Mouse (Mus musculus) adrenal gland, postnatal 10 days (tissue): ENCODE data around the gene Efna3. TPM values are rescaled to one million over a fixed set of nuclear protein-coding genes. Genes with fewer than 3 reads are reported as not detected.

Experiments used
- DNase-seq: peaks from one replicate; pipeline ENCODE4 v3.0.0; 2021; ENCODE audit warnings: mixed read lengths
- long read RNA-seq, 2 experiments: library from polyadenylated mRNA; stranded (forward); transcript quantifications; one replicate each; pipeline ENCODE4 v2.0.0; 2021
- total RNA-seq, 2 experiments: library from RNA; stranded (reverse); gene quantifications; 2 replicates each; pipeline ENCODE4 v1.2.3; 2021

The Efna3 gene
- total RNA-seq: under 1 TPM; 0.51 to 0.73 TPM
- long read RNA-seq, experiment 1: 0 reads
- long read RNA-seq, experiment 2: 0 reads

DNA sequence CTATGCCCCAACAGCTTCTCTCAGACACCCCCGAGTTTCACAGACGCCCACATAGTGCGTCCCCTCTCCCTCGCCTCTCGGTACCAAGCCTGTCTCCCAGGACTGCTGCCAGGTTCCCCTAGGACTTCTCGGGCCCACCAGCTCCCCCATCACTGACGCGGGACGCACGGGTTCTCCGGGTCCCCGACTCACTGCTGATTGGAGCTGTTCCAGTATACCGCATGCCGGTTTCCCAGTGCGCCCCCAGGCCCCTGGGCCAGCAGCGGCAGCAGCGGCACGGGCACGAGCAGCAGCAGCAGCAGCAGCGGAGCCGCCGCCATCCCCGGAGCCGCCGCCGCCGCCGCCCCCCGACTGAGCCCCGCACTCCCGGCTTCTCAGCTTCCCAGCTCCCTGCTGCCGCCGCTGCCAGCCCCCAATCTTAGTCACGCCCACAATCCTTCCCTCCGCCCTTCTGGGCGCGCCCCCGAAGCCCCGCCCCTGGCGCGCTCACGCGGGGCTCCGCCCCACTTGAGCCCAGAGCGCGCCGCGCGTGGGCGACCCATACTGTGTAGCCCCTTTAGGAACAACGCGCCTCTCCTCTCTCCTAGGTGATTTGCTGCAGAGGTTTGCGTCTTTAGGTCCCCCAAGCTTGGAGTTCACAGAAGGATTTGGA lies at the start of gene Efna3:
Gene Efna3 (minus strand): TSS at position 452 of the 652 bp plus-strand sequence.
- peak; percentile 82 for DNase-seq

DNA sequence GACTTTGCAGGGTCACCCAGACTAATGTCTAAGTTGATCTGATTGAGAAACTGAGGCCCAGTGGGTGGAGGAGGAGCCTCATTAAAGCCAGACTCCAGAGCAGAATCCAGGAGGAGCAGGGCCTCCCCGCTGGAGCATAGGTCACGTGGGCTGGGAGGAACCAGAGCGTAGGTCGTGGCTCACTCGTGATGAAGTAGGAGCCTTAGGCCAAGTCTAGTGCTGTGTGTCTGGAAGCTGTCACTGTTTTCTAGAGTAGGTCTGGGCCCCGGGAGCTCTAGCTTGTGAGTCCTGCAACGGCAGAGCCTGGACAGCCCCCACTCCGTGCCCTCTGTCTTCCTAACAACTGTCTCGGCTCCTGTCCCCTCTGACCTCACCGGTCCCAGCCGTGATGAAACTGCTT lies 44.6 kb upstream of the Efna3 start:
- peak; percentile 40 for DNase-seq

DNA sequence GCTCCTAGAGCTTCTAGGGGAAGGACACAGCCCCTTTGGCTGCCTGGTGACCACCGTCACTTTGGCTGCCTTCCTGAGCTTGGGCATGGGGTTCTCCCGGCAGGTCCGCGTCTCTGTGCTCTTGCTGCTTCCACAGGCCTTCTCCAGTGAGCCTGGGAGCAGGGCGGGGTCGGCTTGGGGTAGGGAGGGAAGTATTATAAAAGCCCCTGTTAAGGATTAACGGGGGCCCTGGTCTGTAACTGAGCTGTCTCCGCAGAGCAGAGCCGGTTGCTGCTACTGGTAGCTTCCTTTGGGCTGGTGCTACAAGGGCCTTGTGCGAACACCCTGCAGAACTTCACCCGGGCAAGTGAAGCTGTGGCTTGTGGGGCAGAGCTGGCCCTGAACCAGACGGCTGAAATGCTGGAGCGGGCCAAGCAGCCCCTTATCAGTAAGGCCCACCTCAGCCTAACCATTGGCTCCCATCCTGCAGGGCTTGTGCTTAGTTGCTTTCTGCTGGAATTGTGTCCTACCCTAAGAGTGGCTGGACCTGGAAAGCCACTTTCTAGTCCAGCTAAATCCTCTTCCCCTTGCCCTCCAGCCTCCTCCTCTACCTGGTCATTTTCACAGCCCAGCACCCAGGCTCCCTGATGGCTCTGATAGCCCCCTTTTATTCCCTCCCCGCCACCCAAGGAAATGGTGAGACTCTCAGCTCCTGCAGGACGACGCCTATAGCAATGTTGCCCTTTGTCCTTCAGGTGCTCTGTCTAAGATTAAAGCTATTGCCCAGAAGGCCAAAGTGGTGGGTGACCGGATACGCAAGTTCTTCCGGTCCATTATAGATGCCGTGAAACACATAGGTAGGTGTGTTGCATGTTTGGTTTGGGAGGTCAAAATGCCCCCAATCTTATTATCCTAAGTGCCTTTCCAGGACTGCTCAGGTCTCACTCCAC lies 43.0 kb upstream of the Efna3 start:
- no peak for DNase-seq

DNA sequence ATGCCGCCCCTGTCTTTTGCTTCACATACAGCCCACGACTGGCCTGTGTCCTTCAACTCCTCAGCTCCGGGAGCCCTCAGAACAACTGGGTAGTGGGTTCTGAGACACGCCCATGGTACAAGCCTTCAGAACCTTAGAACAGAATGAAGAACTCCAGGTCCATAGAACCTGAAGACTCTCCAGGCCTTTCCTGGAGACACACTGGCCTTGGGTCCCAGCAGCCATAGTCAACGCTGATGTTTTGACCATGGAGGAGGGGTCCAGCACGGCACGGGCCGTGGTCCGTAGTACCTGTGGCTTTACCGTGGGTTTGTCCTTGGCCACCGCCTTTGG lies 42.4 kb upstream of the Efna3 start, which contains the start of gene Dcst1:
Gene Dcst1 (minus strand): TSS at position 101 of the 333 bp plus-strand sequence.
- DNase-seq: no peak

DNA sequence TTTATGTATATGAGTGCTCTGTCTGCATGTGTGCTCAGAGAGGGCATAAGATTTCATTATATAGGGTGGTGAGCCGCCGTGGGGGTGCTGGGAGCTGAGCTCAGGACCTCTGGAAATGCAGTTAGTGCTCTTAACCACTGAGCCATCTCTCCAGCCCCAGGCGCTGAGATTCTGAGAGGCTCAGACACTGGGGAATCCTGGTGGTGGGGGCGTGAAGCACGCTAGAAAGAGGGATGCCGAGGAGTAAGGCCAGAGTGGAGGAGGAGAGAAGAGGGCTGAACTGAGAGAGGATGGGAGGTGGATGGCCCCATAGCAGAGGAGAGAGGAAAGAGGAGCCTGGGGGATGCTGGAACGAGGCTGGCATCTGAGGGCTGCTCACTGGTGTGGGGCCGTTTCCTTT lies 41.9 kb upstream of the Efna3 start:
- no peak for DNase-seq

DNA sequence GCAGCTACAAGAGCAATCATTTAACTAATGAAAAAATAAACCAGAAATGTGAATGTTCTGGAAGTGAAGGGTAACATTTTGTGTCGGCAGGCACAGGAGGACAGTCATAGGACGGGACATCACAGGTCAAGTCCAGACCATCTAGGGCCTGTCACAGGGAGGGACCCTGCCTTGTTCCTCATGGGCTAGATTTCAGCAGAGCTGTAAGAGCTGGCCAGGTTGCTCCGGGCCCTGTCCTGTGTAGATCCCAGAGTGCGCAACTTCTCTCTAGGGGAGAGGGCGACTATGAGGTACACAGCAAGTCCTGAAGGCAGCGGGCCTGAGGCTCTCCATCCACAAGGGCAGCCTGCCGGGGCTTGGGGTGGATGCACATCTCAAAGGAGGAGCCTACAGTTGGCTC lies 38.9 kb upstream of the Efna3 start, which contains the start of gene Dcst2:
Gene Dcst2 (plus strand): TSS at position 301 of the 400 bp plus-strand sequence.
- no peak for DNase-seq

DNA sequence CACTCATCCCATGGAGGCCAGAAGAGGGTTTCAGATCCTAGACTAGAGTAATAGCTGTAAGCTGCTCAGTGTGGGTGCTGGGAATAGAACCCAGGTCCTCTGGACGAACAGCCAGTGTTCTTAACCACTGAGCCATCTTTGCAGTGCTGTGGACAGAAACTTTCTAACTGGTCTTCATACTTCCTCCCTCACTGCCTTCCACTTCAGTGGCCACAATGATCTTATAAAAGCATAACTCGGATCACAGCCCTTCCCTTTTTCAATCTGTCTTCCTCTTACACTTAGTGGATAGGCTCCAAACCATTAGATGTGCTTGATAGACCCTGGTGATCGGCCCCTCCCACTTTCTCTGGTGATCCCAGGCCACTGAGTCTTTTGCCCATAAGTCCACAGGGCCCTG lies 37.5 kb upstream of the Efna3 start:
- no peak for DNase-seq

DNA sequence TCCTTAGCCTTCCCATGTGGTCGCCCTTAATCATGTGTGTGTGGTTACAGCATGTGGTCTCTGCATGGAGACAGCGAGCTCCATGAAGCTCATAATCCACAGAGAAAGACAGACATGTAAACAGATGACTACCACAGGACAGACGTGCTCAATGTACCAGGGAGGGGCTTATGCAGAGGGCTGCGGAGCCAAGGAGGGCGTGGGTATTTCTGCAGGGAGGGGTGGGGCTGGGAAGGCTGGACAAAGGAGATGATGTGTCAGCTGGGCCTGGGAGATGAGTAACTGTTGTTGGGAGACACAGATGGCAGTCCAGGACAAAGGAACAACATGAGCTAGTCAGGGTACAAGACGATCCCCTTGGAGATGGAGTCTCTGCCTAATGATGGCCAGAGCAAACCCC lies 36.9 kb upstream of the Efna3 start:
- no peak for DNase-seq

DNA sequence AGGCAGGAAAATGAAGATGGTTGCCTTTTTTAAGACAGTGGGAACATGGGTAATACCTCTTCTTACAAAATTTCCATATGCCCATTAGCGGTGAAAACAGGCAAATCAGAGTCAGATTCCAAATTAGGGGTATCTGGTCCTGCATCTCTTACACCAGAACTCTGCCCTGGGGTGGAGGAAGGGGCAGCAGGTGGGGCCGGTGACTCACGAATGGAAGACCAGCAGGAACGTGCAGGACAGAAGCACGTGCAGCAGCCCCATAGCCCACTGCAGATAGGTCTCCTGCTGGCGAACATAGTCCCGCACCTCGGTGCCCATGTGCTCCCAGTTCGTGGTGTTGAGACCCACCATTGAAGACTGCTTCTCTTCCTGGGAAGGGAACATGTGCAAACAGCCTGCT lies 33.3 kb upstream of the Efna3 start:
- no peak for DNase-seq

DNA sequence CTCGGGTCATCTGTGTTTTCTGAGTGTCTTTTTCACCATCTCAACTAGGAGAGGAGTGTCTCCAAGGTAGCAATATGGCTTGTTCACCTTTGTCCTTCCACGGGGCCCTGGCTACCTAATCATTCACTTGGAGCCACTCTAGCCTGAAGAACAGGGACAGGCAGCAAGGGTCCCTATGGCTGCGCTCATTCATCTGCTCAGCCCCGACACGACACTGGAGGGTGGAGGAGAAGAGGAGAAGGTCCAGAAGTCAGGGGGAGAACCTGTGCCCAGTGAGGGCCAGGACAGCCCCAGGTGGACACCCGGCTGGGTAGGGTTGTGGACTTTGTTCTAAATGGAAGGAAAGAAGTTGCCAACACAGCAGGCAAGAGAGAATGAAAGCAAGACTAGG lies 32.7 kb upstream of the Efna3 start:
- DNase-seq: no peak

DNA sequence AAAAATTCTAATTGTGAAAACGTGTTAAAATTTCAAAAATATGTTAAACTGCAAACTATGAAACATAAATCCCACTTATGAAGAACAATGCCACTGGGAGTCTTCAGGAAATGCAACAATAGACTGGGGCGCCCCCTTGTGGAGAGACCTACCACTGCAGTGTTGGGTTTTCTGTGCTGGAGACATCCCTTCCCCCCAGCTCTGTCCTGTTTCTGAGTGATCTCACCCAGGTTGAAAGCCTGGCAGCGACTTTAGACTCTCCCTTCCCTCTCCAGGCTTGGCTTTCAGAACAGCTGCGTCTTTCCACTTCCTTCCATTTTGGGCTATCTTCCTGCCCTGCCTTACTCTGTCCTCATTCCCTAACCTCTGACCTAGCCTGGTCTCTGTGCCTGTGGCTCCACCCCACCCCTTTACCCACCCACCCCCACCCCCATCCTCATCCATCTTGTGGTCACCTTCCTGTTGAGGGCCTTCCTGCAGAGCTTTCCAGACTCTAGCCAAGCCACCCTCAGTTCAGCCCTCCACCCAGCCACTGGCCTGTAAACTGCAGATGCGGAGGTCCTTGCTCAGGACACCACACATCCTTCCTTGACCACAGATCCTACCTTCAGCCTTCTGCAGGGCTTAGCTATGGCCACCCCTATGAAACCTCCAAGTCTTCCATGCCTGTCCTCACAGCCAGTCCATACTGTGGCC lies 32.2 kb upstream of the Efna3 start:
- DNase-seq: peak; percentile 94

DNA sequence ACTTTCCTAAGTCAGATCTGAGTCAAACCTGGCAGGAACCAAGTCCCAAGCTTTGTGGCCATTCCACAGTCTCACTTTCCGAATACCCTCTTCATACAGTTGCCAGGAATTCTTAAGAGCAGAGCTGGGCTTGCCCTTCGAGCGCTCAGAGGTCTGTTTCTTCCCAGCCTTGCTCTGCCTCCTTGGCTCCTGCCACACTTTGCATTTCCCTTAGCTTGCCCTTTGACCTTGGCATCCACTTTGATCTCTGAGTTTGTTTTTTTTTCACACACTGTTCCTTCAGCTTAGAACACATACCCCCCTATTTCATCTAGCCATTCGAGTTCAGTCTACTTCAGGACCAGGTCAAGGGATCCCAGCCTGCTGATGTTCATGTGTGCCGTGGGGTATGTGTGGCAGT lies 28.5 kb upstream of the Efna3 start:
- no peak for DNase-seq

DNA sequence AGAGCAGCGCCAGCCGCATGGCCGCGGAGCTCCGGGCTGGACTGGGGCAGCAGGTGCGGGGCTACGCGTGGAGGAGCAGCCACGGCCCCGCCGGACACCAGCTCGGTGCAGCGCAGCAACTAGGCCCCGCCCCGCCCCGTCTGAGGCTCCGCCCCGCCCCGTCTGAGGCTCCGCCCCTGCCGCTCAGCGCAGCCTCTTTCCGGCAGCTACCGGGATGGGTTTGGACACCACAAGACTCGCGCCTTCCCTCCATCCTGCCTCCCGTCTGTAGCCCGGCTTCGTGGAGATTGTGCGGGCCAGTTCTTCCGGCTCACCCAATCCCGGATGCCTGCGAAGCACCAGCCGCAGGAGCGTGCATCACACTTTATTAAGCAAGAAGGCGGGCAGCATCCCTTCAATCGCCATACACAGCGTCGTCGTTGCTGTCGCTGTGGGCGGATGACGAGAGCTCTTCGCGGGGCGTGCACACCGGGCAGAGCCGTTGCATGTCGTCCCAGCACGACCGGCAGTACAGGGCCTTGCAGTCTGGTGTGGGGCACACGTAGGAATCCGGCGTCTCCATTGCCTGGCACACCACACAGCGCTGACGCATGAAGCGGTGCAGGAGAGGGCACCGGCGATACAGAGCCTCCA lies 27.2 kb upstream of the Efna3 start, which contains the start of gene Adam15:
Gene Adam15 (minus strand): TSS at position 128 of the 633 bp plus-strand sequence.
- DNase-seq: peak; percentile 98

DNA sequence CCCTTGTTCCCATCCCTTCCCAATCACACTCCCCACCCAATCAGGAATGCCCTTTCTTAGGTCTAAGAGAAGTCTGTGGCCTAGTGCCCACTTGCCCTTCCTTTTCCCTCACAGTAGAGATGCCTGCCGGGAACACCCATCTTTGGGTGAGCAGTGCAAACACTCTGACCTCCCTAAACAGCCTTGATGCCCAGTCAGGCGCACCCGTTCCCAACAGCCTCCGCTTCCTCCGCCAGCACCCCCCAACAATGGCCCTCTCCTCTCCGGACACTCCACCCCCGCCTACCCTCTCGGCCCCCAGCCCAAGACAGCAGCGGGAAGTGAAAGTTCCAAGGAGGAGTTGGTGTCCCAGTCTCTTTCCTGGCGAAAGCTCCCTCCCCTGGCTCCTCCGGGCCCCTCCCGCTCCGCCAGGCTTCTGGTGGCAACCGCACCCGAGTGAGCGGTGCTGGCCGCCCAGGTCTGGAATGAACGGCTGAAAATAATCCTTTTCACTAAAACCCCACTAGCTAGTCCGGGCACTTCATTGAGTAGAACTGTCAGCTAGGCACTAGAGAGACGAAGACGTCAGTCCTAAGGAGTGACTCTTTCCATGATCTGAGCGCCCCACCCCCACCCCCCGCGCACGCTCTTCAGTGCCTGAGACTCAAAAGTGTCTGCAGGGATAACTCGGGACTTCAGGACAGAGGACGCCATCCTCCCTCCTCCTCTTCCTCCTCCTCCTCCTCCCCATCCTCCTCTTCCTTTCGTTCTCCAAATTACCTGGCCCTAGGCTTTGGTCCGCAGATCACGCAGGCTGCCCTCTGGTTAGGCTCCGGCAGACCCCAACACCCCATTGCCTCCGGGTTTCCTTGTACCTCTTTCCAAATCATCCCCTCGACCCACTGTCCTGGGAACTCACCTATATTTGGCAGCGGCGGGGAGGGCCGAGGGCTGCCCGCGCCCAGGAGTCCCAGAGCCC lies 26.4 kb upstream of the Efna3 start:
- peak; percentile 67 for DNase-seq

DNA sequence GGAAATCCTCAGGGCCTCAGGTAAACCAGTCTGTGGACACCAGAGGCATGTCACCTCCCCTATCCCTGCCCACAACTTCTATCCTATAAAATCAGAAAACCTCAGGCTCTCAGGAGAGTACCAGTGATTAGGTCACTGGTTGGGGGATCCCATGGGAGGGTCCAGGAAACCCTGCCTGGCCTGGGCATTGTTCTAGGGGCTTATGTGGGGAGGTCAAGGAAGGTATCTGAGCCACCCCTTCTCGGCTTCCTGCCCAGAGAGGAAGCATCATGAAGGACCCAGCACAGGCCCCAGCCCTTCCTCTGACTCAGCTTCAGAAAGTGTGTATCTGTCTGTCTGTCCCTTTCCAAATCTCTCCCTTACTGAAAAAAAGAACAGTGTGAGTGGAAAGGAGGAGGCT lies 25.2 kb upstream of the Efna3 start:
- DNase-seq: no peak

DNA sequence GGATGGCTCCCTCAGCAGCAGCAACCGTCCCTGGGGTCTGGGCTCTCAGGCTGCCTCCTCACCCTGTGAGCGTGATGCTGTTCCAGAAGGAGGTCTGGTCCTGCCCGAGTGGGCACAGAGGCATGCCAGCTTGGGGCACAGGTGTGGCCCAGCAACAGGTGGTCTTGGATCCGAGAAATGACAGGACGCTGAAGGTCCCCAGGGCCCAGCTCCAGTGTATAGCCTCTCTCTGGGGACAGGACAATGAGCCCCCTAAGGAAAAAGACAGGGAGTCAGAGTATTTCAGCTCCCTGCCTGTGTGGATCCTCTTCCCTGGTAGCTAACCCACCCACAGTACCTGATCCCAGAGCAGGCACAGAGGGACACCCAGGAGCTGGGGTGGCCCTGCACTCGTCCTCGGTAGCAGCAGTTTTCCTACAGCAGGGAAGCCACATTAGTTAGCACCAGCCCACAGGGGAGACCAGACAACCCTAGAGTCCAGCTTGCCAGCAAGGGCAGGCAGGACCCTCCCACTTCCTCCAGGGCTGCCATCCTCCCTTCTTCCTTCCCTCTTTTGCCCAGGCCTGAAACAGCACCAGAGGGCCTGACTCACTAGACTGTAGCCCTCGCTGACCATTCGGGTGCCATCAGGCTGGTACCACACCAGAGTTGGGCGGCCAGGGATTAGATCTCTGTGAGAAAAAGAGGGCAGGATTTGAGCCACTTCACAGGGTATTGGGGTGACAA lies 24.2 kb upstream of the Efna3 start:
- DNase-seq: no peak

DNA sequence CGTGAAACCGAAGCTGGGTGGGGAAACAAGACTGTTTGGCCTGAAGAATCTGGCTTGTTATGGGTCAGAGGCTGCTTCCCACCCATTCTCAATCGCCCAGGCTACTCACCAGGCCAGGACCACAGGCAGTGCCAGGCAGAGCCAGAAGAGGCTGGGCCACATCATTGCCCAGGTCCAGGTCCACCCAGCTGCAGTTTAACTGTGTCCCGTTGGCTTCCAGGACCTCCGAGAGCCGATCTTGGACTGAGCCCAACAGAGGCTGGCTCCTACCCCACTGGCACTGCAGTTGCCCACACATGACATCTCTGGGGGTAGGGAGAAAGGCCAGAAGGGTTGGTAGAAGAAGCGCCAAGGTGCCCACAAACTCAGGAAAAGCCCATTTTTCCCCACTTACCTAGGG lies 20.5 kb upstream of the Efna3 start:
- no peak for DNase-seq

DNA sequence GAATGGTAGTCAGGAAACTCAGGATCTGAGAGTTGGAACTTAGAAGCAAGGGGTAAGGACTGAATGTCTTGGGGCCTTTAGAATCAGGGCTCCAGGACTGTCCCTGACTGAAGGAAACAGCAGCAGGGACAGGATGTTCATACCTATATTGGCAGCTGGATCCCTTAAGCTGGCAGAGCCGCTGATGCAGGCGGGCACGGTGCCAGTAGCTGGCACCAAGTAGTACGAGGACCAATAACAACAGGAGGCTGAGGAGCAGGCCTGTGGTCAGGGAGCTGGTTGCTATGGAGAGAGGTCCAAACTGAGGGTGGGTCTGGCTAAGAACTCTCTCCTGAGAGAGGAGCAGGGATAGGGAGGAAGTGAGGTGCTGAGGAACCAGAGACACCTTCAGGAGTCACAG lies 19.0 kb upstream of the Efna3 start:
- DNase-seq: no peak

DNA sequence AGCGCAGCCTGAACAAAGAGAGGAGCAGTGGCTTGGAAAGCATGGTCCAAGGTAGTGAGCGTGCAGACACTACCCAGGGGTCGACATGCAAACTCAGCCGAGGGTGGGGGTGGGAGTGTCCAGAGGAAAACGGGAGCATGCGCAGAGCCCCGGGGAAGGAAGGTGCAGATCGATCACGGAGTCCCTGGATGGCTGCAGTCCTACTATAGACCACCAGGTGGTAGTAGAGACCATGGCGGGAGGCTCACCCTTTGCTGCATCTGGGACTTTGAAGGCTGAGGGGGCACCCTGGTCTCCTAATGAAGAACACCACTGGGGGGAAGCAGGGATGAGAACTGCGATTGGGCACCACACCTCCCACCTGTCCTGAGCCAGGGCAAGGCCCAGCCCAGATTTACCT lies 17.7 kb upstream of the Efna3 start:
- DNase-seq: peak; percentile 88

DNA sequence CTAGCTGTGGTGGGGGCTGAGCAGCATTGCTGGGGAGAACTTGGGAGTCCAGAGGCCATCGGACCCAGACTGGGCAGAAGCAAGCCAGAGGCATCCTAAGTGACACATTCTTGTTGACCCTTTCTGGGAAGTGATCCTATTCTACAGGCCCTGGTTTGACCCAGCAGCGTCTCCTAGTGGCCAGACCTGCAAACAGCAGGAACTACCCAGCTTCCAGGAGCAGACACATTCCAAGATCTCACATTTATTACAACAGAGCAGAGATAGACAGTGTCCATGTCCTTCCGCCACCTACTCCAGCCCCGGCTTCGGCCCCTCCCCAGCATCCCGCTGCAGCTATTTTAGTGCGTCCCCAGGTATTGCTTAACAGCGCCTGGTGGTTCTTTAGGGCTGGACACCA lies 16.7 kb upstream of the Efna3 start:
- peak; percentile 79 for DNase-seq
